Mouse (Mus musculus): ENCODE data around the gene Fezf2. TPM values are rescaled to one million over a fixed set of nuclear protein-coding genes. Genes with fewer than 3 reads are reported as not detected.

Gene Fezf2
- polyA plus RNA-seq (2015; fragmentation: Nextera tagmentation; extraction: Ambion mirVana) = 0.09 TPM in 1 of 2 replicates, not detected in the other

DNA sequence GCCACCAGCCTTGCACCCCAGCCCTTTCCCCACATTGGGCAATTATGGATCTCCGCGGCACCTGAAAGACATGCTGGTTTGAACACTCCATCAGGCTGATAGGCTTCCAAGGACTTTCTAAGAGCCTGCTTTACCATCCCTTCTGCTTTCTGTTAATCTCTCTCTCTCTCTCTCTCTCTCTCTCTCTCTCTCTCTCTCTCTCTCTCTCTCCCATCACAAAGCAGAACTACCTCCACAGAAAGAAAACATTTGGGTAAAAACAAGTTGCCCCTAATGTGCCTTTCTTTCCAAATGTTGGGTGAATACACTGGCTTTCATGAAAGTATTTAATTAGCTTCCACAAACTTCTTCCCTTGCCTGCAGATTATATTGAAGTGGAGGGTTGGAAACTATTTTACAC is at the start of gene Fezf2:
Fezf2 (minus strand) TSS at position 101 of the 400 bp plus-strand sequence.
- WGBS = 0% methylated on average over 2 of the region's 2 CpGs
- no peak for ATAC-seq (ENCODE audit: low read depth)
- Histone ChIP-seq H3K9me3 (ENCODE audit: control insufficient read depth, low read length) (no peaks in the 10 kb centered on the region), H3K4me2 (ENCODE audit: low read depth, low read length) (no peak within 1 kb of the TSS), H3K36me3 (ENCODE audit: control insufficient read depth, insufficient read depth, low read length) (no peaks in the 10 kb centered on the region), H3K27ac (ENCODE audit: low read length) (no peak within 1 kb of the TSS), H3K4me3 (ENCODE audit: low read length) (no peak within 1 kb of the TSS), H3K4me1 (replicated peaks; ENCODE audit: control insufficient read depth, insufficient read depth, low read length) (no peaks in the 10 kb centered on the region), H3K9ac (ENCODE audit: low read length) (no peak within 1 kb of the TSS), H3K27me3 (ENCODE audit: control insufficient read depth, insufficient read depth, low read depth, low read length) (peaks cover 93% of the 10 kb centered on the region)

DNA sequence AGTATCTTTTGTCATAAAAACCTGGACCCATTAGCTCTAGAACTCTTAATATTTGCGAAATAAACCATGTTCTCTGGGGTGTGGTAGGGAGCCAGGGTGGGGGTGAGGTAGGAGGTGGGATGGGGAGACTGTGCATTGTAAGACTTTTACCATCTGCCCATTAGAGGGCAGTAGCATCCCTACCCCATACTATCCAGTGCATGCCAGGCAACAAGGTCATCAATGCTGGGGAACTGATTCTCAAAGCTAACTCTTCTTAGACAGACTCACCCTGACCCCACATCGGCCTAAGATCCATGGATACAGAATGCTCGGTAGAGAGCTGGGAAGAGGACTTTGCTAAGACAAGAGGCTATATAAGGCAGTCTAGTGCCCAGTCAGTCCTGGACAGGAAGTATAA is 49.6 kb upstream of the Fezf2 start:
- Histone ChIP-seq H3K27me3 (ENCODE audit: control insufficient read depth, insufficient read depth, low read depth, low read length) (no peaks in the 10 kb centered on the region), H3K4me2 (ENCODE audit: low read depth, low read length) (no peak overlapping the region), H3K4me1 (replicated peaks; ENCODE audit: control insufficient read depth, insufficient read depth, low read length) (no peaks in the 10 kb centered on the region), H3K4me3 (ENCODE audit: low read length) (no peak overlapping the region), H3K36me3 (ENCODE audit: control insufficient read depth, insufficient read depth, low read length) (no peaks in the 10 kb centered on the region), H3K9ac (ENCODE audit: low read length) (no peak overlapping the region), H3K9me3 (ENCODE audit: control insufficient read depth, low read length) (no peaks in the 10 kb centered on the region), H3K27ac (ENCODE audit: low read length) (no peak overlapping the region)
- ATAC-seq (ENCODE audit: low read depth) = no peak
- WGBS = 73% methylated on average over 3 of the region's 3 CpGs

DNA sequence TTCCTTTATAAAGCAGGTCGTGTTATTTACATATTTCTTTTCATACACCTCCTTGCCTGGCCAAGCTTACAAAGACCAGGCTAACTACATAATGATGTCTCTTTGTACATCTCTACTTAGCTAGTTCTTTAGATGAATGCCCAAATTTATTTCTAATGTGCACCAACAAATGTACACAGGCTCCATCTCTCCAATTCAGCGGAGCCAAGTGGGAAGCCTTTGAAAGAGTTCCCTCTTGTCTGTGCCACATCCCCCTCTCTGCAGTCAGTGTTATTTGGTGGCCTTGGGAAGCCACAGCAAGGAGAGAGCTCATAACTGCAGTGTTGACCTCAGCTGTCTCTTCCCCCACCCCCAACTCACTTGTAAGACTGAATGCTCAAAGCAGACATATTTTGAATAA is 46.3 kb upstream of the Fezf2 start:
- 68% methylated on average over 2 of the region's 2 CpGs for WGBS
- ATAC-seq (ENCODE audit: low read depth) = no peak
- Histone ChIP-seq H3K4me1 (replicated peaks; ENCODE audit: control insufficient read depth, insufficient read depth, low read length) (no peaks in the 10 kb centered on the region), H3K9ac (ENCODE audit: low read length) (no peak overlapping the region), H3K27me3 (ENCODE audit: control insufficient read depth, insufficient read depth, low read depth, low read length) (no peaks in the 10 kb centered on the region), H3K36me3 (ENCODE audit: control insufficient read depth, insufficient read depth, low read length) (no peaks in the 10 kb centered on the region), H3K4me2 (ENCODE audit: low read depth, low read length) (no peak overlapping the region), H3K9me3 (ENCODE audit: control insufficient read depth, low read length) (no peaks in the 10 kb centered on the region), H3K27ac (ENCODE audit: low read length) (no peak overlapping the region), H3K4me3 (ENCODE audit: low read length) (no peak overlapping the region)

DNA sequence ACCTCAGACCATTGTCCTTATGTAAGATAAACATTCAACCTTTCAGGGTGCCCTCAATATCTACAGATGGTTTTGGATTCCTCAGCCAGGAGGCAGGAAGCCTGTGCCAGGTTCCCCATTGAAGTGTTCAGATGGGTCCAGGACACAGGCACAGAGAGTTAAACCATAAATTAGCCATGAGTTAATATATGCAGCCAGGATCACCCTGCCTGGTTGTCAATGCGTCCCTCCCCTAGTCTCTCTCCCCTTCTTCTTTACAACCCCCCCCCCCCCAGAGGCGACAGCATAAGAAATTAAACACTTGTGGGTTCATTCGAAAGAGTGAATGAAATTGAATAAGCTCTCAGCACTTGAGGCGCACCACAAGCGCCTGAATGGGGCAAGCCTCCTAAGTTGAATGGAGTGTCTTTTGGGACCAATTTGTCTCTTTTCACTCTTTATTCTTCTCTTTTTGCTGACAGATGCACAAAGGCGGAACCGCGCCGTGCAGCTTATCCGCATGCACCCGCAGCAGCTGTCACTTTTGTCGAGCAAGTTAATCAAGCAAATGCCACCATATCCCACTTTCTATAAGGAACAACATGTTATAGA is 45.4 kb upstream of the Fezf2 start:
- H3K27ac ChIP-seq (ENCODE audit: low read length) = no peak overlapping the region
- no peak overlapping the region for H3K4me3 ChIP-seq (ENCODE audit: low read length)
- H3K27me3 ChIP-seq (ENCODE audit: control insufficient read depth, insufficient read depth, low read depth, low read length) = no peaks in the 10 kb centered on the region
- H3K9ac ChIP-seq (ENCODE audit: low read length) = no peak overlapping the region
- H3K4me1 ChIP-seq (replicated peaks; ENCODE audit: control insufficient read depth, insufficient read depth, low read length) = no peaks in the 10 kb centered on the region
- no peak for ATAC-seq (ENCODE audit: low read depth)
- 61% methylated on average over 12 of the region's 12 CpGs for WGBS
- H3K4me2 ChIP-seq (ENCODE audit: low read depth, low read length) = no peak overlapping the region
- H3K36me3 ChIP-seq (ENCODE audit: control insufficient read depth, insufficient read depth, low read length) = no peaks in the 10 kb centered on the region
- H3K9me3 ChIP-seq (ENCODE audit: control insufficient read depth, low read length) = no peaks in the 10 kb centered on the region

DNA sequence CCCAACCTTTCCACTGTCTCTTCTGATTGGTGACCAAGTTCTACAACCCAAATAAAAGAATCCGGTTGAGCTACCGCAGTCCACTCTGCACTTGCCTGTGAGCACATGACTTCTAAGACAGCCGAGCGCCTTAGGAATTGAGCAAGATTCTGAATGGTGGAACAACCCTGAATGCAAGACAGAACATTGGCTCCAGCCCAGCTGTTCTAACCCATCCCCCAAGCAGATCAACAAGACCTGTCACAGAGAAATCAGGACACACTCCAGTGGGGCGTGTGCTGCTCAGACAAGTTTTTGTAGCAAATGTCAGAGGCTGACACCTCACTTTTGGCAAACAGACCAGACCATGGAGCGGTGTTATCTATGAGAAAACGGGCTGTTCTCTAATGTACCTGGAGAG is 43.2 kb upstream of the Fezf2 start:
- H3K4me3 ChIP-seq (ENCODE audit: low read length) = no peak overlapping the region
- H3K4me1 ChIP-seq (replicated peaks; ENCODE audit: control insufficient read depth, insufficient read depth, low read length) = no peaks in the 10 kb centered on the region
- WGBS = 41% methylated on average over 7 of the region's 7 CpGs

DNA sequence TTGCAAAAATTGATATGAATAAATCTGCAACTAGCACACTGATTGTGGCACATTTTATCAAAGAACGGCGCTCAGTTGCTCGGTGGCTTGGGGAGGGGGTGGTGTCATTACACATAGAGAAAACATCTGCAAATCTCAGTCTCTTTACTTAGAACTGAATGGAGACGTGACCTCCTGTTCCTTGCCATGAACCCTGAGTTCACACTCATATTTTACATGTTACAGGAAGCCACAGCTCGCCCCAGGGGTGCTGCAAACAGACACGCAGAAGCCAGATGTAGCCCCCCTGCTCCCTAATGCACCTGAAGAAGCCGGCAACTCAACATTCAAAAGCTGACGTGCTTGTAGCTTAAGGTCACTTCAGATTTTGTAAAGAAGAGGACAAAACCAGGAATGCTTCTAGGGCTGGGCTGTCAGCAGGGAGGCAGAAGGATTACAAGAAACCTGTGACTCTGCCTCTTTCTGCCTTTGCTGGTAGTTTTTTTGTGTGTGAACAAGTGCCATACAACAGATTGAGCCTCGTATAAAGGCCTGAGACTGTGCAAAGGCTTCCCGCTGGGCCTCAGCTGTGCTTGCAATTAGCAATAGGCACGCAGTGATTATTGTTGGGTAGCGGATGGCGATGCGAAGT is 40.9 kb upstream of the Fezf2 start:
- no peaks in the 10 kb centered on the region for H3K4me1 ChIP-seq (replicated peaks; ENCODE audit: control insufficient read depth, insufficient read depth, low read length)
- no peak overlapping the region for H3K4me2 ChIP-seq (ENCODE audit: low read depth, low read length)
- H3K36me3 ChIP-seq (ENCODE audit: control insufficient read depth, insufficient read depth, low read length) = no peaks in the 10 kb centered on the region
- no peak for ATAC-seq (ENCODE audit: low read depth)
- no peaks in the 10 kb centered on the region for H3K27me3 ChIP-seq (ENCODE audit: control insufficient read depth, insufficient read depth, low read depth, low read length)
- H3K27ac ChIP-seq (ENCODE audit: low read length) = no peak overlapping the region
- WGBS = 45% methylated on average over 14 of the region's 14 CpGs
- no peaks in the 10 kb centered on the region for H3K9me3 ChIP-seq (ENCODE audit: control insufficient read depth, low read length)
- H3K9ac ChIP-seq (ENCODE audit: low read length) = no peak overlapping the region
- H3K4me3 ChIP-seq (ENCODE audit: low read length) = no peak overlapping the region

More for the DNA sequence above, 43.2 kb upstream of the Fezf2 start:
- no peak overlapping the region for H3K4me2 ChIP-seq (ENCODE audit: low read depth, low read length)
- no peaks in the 10 kb centered on the region for H3K9me3 ChIP-seq (ENCODE audit: control insufficient read depth, low read length)
- ATAC-seq (ENCODE audit: low read depth) = no peak
- no peaks in the 10 kb centered on the region for H3K27me3 ChIP-seq (ENCODE audit: control insufficient read depth, insufficient read depth, low read depth, low read length)
- H3K27ac ChIP-seq (ENCODE audit: low read length) = no peak overlapping the region
- H3K9ac ChIP-seq (ENCODE audit: low read length) = no peak overlapping the region
- H3K36me3 ChIP-seq (ENCODE audit: control insufficient read depth, insufficient read depth, low read length) = no peaks in the 10 kb centered on the region

DNA sequence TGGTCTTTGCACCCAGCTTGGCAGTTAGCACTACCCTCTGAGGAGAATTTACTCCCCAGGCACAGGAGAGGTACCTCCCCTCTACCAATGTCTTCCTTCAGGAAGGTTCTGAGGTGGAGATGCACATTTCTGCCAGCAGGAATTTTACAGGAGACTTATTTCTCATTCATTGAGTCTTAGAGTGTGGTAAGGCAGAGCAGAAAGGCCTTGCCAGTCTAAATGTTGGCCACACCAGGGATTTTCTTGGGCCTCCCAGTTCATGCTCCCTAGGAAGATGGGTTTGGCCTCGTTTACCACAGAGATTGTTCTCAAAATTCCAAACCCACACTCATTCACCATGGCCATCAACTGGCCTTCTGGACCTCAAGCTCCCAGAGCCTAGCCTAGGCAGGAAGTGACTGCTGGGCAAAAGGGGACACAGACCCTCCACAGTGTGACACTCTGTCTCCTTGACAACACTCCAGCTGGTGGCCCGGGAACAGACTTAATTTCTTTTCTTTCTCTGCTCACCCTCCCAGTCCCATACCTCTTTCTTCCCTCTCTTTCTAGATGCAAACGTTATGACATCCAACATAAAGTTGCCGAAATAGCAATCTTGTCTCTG is 40.3 kb upstream of the Fezf2 start:
- Histone ChIP-seq H3K27me3 (ENCODE audit: control insufficient read depth, insufficient read depth, low read depth, low read length) (no peaks in the 10 kb centered on the region), H3K4me2 (ENCODE audit: low read depth, low read length) (no peak overlapping the region), H3K4me3 (ENCODE audit: low read length) (no peak overlapping the region), H3K4me1 (replicated peaks; ENCODE audit: control insufficient read depth, insufficient read depth, low read length) (no peaks in the 10 kb centered on the region), H3K9ac (ENCODE audit: low read length) (no peak overlapping the region), H3K36me3 (ENCODE audit: control insufficient read depth, insufficient read depth, low read length) (no peaks in the 10 kb centered on the region), H3K27ac (ENCODE audit: low read length) (no peak overlapping the region), H3K9me3 (ENCODE audit: control insufficient read depth, low read length) (no peaks in the 10 kb centered on the region)
- ATAC-seq (ENCODE audit: low read depth) = no peak
- WGBS = 26% methylated on average over 4 of the region's 4 CpGs

DNA sequence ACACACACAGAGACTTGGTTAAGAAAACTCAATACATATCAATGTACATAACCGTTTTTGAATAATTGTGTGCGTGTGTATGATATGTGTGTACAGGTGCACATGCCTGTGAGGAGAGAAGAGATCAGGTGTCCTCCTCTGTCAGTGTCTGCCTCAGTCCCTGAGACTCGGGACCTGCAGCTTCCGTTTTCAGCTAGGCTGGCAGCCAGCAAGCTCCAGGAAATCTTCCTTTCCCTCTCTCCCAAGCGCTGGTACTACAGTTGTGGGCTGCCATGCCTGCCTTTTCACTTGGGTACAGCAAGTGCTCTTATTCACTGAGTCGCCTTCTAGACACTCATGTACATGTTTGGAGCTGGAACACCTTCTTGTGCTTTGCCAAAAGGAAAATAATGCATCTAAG is 39.2 kb upstream of the Fezf2 start:
- no peak for ATAC-seq (ENCODE audit: low read depth)
- 60% methylated on average over 6 of the region's 6 CpGs for WGBS
- no peak overlapping the region for H3K4me3 ChIP-seq (ENCODE audit: low read length)

DNA sequence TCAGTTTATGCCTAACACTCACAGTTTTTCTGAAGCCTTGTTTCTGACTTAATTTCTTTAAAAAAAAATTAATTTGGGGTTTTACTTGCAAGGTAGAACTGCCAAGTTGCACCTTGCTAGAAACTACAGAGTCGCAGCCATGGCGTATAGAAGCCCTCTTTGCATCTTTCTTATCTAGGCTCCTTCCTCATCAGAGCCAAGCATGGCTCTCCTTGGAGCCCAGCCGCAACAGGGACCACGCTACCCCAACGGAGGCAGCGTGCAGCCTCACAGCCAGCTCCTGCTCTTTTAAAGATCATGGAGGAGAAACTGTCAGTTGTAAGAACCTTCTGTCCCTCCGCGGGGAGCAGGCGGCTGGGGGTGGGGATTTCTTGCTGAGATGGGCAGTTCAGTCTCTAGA is 29.9 kb upstream of the Fezf2 start:
- WGBS = 12% methylated on average over 9 of the region's 9 CpGs
- ATAC-seq (ENCODE audit: low read depth) = no peak

More for the DNA sequence above, 39.2 kb upstream of the Fezf2 start:
- Histone ChIP-seq H3K27ac (ENCODE audit: low read length) (no peak overlapping the region), H3K9ac (ENCODE audit: low read length) (no peak overlapping the region), H3K9me3 (ENCODE audit: control insufficient read depth, low read length) (no peaks in the 10 kb centered on the region), H3K4me1 (replicated peaks; ENCODE audit: control insufficient read depth, insufficient read depth, low read length) (no peaks in the 10 kb centered on the region), H3K36me3 (ENCODE audit: control insufficient read depth, insufficient read depth, low read length) (no peaks in the 10 kb centered on the region), H3K27me3 (ENCODE audit: control insufficient read depth, insufficient read depth, low read depth, low read length) (no peaks in the 10 kb centered on the region), H3K4me2 (ENCODE audit: low read depth, low read length) (no peak overlapping the region)

More for the DNA sequence above, 29.9 kb upstream of the Fezf2 start:
- no peaks in the 10 kb centered on the region for H3K9me3 ChIP-seq (ENCODE audit: control insufficient read depth, low read length)
- no peaks in the 10 kb centered on the region for H3K36me3 ChIP-seq (ENCODE audit: control insufficient read depth, insufficient read depth, low read length)
- H3K4me3 ChIP-seq (ENCODE audit: low read length) = no peak overlapping the region
- H3K9ac ChIP-seq (ENCODE audit: low read length) = no peak overlapping the region
- no peak overlapping the region for H3K27ac ChIP-seq (ENCODE audit: low read length)
- no peaks in the 10 kb centered on the region; the same call in 1 of the 2 replicates for H3K27me3 ChIP-seq (ENCODE audit: control insufficient read depth, insufficient read depth, low read depth, low read length)
- H3K4me2 ChIP-seq (ENCODE audit: low read depth, low read length) = no peak overlapping the region
- H3K4me1 ChIP-seq (replicated peaks; ENCODE audit: control insufficient read depth, insufficient read depth, low read length) = no peaks in the 10 kb centered on the region
